Mouse (Mus musculus): ENCODE data around the gene Lsg1. TPM values are rescaled to one million over a fixed set of nuclear protein-coding genes. Genes with fewer than 3 reads are reported as not detected.
A peak's percentile ranks its signal among the peaks of the same experiment; 100 is the strongest.

The Lsg1 gene
- polyA plus RNA-seq, 1 experiment from 2014 or later: 87.0 TPM

DNA sequence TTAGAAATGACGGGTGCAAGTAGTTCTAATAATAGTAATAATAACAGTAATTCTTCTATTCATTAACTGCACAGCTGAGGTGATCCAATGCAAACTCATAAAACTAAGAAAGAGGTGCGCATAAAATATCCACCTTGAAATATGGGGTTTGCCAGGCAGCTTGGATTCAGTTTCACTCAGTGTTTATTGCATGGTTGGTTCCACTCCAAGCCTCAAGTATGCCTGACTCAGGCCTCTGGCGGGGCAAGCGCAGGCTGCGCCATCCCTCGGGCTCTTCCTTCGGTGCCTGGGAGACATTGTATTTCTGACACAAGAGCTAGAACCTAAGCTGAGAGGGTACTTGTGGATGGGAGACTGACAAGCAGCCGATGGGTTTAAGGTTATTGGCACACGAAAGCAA lies 68.8 kb downstream of the Lsg1 start:
- 85% methylated on average over 9 of the region's 9 CpGs for WGBS

DNA sequence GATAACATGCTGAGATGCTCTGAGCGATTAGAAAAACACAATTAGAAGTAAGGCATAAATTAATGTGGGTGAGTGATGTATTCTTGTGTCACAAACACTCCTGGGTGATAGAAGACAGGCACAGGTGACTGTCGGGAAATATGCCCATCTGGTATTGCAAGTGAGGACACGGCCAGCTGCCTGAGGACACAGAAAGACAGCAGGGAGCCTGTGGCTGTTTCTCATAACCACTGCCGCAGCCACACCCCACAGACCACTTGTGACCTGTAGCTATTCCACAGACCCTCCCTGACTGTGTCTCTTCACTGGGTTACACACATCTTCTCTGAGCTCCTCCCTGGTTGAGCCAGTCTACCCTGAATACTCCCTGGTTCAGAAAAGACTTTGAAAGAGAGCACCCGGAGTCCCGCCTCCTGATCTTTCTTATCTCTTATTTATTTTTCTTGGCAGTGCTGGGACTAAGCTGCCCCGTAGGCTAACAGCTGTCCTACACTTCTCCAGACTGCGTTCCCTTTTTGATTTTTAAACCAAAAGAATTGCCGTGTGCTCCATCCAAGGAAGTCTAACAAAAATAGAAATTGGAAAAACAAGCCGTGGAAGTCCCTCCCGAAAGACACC lies 69.6 kb downstream of the Lsg1 start:
- H3K9ac ChIP-seq (replicated peaks; ENCODE audit: low read length): no peak overlapping the region
- H3K4me3 ChIP-seq (ENCODE audit: low read depth, low read length): no peak overlapping the region
- DNase-seq (ENCODE audit: low spot score): no peak
- no peak for ATAC-seq (replicated peaks; ENCODE audit: insufficient number of reproducible peaks, low FRiP score, low TSS enrichment, low read depth)
- 62% methylated on average over 11 of the region's 11 CpGs for WGBS
- H3K4me2 ChIP-seq (ENCODE audit: low read depth, low read length): no peak overlapping the region
- no peaks in the 10 kb centered on the region for H3K36me3 ChIP-seq (replicated peaks; ENCODE audit: control insufficient read depth, insufficient read depth, low read depth, low read length)
- no peak overlapping the region for H3K27ac ChIP-seq (replicated peaks; ENCODE audit: low read depth, low read length)
- H3K9me3 ChIP-seq (replicated peaks; ENCODE audit: control insufficient read depth, low read length): no peaks in the 10 kb centered on the region
- no peaks in the 10 kb centered on the region for H3K4me1 ChIP-seq (ENCODE audit: control insufficient read depth, insufficient read depth, low read length)
- no peaks in the 10 kb centered on the region for H3K27me3 ChIP-seq (ENCODE audit: control insufficient read depth, insufficient read depth, low read length)

More for the DNA sequence above, 68.8 kb downstream of the Lsg1 start:
- H3K9ac ChIP-seq (replicated peaks; ENCODE audit: low read length): no peak overlapping the region
- no peaks in the 10 kb centered on the region for H3K9me3 ChIP-seq (replicated peaks; ENCODE audit: control insufficient read depth, low read length)
- H3K27me3 ChIP-seq (ENCODE audit: control insufficient read depth, insufficient read depth, low read length): no peaks in the 10 kb centered on the region
- no peak overlapping the region for H3K27ac ChIP-seq (replicated peaks; ENCODE audit: low read depth, low read length)
- no peaks in the 10 kb centered on the region for H3K4me1 ChIP-seq (ENCODE audit: control insufficient read depth, insufficient read depth, low read length)
- no peaks in the 10 kb centered on the region for H3K36me3 ChIP-seq (replicated peaks; ENCODE audit: control insufficient read depth, insufficient read depth, low read depth, low read length)
- ATAC-seq (replicated peaks; ENCODE audit: insufficient number of reproducible peaks, low FRiP score, low TSS enrichment, low read depth) (no peak), DNase-seq (ENCODE audit: low spot score) (no peak)
- H3K4me3 ChIP-seq (ENCODE audit: low read depth, low read length): no peak overlapping the region
- no peak overlapping the region for H3K4me2 ChIP-seq (ENCODE audit: low read depth, low read length)

DNA sequence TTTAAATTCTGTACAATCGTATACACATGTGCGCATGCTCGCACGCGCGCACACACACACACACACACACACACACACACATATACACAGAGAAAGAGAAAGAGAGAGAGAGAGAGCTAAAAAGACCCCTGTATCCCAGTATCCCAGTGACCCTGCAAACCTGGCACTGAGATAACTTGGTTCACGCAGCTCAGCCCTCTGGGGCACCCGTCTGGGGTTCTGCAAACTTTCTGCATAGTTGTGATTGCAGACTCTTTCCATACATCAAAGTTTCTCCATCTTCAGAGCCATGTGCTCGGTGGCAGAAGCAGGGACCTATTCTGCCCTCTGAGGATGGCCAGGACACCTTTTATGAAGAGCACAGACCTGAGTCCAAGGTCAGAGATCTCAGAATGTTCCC lies 70.4 kb downstream of the Lsg1 start:
- no peak for ATAC-seq (replicated peaks; ENCODE audit: insufficient number of reproducible peaks, low FRiP score, low TSS enrichment, low read depth)
- H3K4me2 ChIP-seq (ENCODE audit: low read depth, low read length): no peak overlapping the region
- DNase-seq (ENCODE audit: low spot score): no peak
- H3K4me1 ChIP-seq (ENCODE audit: control insufficient read depth, insufficient read depth, low read length): no peaks in the 10 kb centered on the region
- H3K27ac ChIP-seq (replicated peaks; ENCODE audit: low read depth, low read length): no peak overlapping the region
- H3K36me3 ChIP-seq (replicated peaks; ENCODE audit: control insufficient read depth, insufficient read depth, low read depth, low read length): no peaks in the 10 kb centered on the region
- no peaks in the 10 kb centered on the region for H3K9me3 ChIP-seq (replicated peaks; ENCODE audit: control insufficient read depth, low read length)
- H3K4me3 ChIP-seq (ENCODE audit: low read depth, low read length): no peak overlapping the region
- no peak overlapping the region for H3K9ac ChIP-seq (replicated peaks; ENCODE audit: low read length)
- no peaks in the 10 kb centered on the region for H3K27me3 ChIP-seq (ENCODE audit: control insufficient read depth, insufficient read depth, low read length)
- WGBS: 92% methylated on average over 9 of the region's 9 CpGs

DNA sequence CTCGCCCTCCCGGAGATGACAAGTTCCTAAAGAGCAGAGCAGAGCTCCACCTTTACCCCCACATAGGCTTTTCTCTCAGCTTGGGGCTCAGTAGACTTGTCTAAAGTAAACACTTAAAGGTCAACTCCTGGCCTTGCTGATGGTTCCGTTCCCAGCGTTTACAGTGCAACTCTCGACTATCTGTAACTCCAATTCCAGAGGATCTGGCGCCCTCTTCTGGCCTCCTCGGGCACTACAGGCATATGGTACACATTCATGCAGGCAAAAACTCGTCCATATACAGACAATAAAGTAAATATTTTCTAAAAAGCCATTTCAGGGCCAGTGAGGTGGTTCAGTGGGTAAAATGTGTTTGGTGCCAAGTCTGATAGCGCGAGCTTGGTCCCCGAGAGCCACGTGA lies 72.0 kb downstream of the Lsg1 start:
- Histone ChIP-seq H3K9ac (replicated peaks; ENCODE audit: low read length) (no peak overlapping the region), H3K4me1 (ENCODE audit: control insufficient read depth, insufficient read depth, low read length) (no peaks in the 10 kb centered on the region), H3K36me3 (replicated peaks; ENCODE audit: control insufficient read depth, insufficient read depth, low read depth, low read length) (no peaks in the 10 kb centered on the region), H3K4me2 (ENCODE audit: low read depth, low read length) (no peak overlapping the region), H3K27ac (replicated peaks; ENCODE audit: low read depth, low read length) (no peak overlapping the region), H3K27me3 (ENCODE audit: control insufficient read depth, insufficient read depth, low read length) (no peaks in the 10 kb centered on the region), H3K9me3 (replicated peaks; ENCODE audit: control insufficient read depth, low read length) (no peaks in the 10 kb centered on the region), H3K4me3 (ENCODE audit: low read depth, low read length) (no peak overlapping the region)
- ATAC-seq (replicated peaks; ENCODE audit: insufficient number of reproducible peaks, low FRiP score, low TSS enrichment, low read depth) (no peak), DNase-seq (ENCODE audit: low spot score) (no peak)
- WGBS: 62% methylated on average over 12 of the region's 12 CpGs

DNA sequence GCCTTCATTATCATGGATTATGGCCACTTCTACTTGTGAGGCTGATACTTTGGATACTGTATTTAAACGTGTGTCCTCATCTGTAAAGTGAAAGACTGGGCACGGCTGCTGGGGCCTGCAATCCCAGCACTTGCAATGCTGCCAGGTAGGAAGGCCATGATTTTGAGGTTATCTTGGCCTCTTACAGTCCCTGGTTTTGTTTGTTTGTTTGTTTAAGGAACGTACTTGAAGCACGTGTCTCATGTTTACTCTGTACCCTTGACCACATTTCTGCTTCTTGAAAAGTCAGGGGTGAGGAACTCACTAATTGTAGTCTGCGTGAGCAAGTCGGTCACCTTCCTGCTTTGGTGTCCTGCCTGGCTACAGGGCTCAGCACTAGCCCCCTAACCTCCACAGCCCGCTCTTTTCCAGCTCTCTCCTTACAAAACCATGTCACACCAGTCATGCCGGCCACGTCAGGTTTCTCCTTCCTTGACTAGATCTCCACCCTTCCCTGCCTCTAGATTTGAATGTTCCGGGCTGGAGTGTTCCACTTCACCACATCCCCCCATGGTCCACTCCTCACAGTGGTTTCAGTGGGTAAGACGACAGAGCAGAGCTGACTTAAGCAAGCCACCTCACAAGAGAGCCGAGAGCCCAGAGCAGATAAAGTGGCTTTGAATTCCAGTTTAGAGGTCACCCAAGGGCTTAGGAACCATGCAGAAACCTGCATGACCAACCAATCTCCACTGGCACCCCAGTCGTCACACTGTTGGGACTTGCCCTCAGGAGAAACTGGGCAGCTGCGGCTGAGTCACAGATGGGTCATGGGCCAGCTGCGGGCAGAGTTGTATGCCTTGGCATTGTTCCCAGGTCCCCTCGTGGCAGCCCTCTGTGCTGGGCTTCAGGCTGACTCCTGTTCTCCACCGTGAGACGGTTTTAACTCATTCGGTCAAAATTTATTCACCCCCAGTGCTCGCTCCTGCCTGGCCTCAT lies 74.1 kb downstream of the Lsg1 start:
- no peak overlapping the region for H3K9ac ChIP-seq (replicated peaks; ENCODE audit: low read length)
- H3K9me3 ChIP-seq (replicated peaks; ENCODE audit: control insufficient read depth, low read length): no peaks in the 10 kb centered on the region
- H3K4me2 ChIP-seq (ENCODE audit: low read depth, low read length): no peak overlapping the region
- H3K27me3 ChIP-seq (ENCODE audit: control insufficient read depth, insufficient read depth, low read length): no peaks in the 10 kb centered on the region
- H3K4me1 ChIP-seq (ENCODE audit: control insufficient read depth, insufficient read depth, low read length): no peaks in the 10 kb centered on the region
- no peaks in the 10 kb centered on the region for H3K36me3 ChIP-seq (replicated peaks; ENCODE audit: control insufficient read depth, insufficient read depth, low read depth, low read length)
- ATAC-seq (replicated peaks; ENCODE audit: insufficient number of reproducible peaks, low FRiP score, low TSS enrichment, low read depth): no peak
- 79% methylated on average over 20 of the region's 20 CpGs for WGBS
- no peak overlapping the region for H3K27ac ChIP-seq (replicated peaks; ENCODE audit: low read depth, low read length)
- no peak overlapping the region for H3K4me3 ChIP-seq (ENCODE audit: low read depth, low read length)
- no peak for DNase-seq (ENCODE audit: low spot score)

DNA sequence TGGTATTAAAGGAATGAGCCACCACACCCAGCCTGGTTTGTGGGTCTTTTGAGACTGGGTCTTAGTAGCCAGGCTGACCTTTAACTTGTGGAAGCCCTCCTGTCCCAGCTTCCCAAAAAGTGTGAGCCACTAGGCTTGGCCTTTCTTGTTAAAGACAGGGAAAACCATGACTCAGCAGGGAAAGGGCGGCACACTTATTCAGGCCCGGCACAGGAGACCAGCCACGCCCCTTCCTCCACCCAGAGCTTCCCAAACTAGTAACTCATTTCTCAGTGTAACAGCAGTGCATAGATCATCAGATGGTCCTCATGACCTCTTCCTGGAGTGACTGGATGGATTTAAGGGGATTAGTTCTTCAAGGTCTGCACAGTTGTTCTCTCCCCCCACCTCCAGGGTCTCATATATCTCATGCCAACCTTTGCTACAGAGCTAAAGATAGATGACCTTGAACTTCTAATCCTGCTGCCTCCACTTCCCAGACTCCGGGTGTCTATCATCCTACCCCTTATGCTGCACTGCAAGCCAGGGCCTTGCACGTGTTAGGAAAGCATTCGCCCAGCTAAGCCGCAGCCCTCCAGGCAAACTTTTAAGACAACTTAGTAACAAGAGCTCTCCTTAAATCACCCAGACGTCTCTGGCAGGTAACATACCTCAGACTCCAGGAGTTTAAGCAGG lies 74.9 kb downstream of the Lsg1 start:
- Histone ChIP-seq H3K27me3 (ENCODE audit: control insufficient read depth, insufficient read depth, low read length) (no peaks in the 10 kb centered on the region), H3K4me2 (ENCODE audit: low read depth, low read length) (no peak overlapping the region), H3K36me3 (replicated peaks; ENCODE audit: control insufficient read depth, insufficient read depth, low read depth, low read length) (no peaks in the 10 kb centered on the region), H3K9ac (replicated peaks; ENCODE audit: low read length) (no peak overlapping the region), H3K4me1 (ENCODE audit: control insufficient read depth, insufficient read depth, low read length) (no peaks in the 10 kb centered on the region), H3K9me3 (replicated peaks; ENCODE audit: control insufficient read depth, low read length) (no peaks in the 10 kb centered on the region), H3K27ac (replicated peaks; ENCODE audit: low read depth, low read length) (no peak overlapping the region), H3K4me3 (ENCODE audit: low read depth, low read length) (no peak overlapping the region)
- WGBS: 50% methylated on average over 8 of the region's 8 CpGs
- DNase-seq (ENCODE audit: low spot score) (peak; percentile 45), ATAC-seq (replicated peaks; ENCODE audit: insufficient number of reproducible peaks, low FRiP score, low TSS enrichment, low read depth) (no peak)

DNA sequence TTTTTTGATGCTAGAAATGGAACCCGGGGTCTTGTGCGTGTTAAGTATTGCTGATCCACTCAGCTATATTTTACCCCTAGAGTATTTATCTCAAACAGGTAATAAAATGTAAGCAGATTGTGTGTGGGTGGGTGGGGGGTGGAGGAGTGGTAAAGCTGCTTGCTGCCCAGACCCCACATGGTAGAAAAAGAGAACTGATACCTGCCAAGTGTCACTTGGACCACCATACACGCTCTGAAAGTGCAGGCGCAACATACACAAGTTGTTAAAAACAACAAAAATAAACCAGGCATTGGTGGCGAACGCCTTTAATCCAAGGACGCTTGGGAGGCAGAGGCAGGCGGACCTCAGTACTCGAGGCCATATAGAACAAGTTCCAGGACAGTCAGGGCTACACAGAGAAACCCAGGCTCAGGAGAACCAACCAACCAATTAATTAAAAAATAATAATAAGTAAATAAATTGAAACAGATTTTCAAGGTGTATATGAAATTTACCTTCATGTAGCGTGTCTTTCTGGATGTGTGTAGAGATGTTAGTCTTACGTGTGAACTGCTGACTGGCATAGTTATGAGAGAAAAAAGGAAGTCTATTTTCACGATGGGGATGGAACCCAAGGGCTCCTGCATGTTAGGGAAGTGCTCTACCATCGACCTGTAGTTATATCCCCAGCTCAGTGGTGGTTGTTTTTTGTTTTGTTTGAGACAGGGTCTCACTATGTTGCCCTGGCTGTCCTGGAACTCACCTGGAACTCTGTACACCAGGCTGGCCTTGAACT lies 75.6 kb downstream of the Lsg1 start:
- Histone ChIP-seq H3K4me2 (ENCODE audit: low read depth, low read length) (no peak overlapping the region), H3K9ac (replicated peaks; ENCODE audit: low read length) (no peak overlapping the region), H3K36me3 (replicated peaks; ENCODE audit: control insufficient read depth, insufficient read depth, low read depth, low read length) (no peaks in the 10 kb centered on the region), H3K9me3 (replicated peaks; ENCODE audit: control insufficient read depth, low read length) (no peaks in the 10 kb centered on the region), H3K4me3 (ENCODE audit: low read depth, low read length) (peak overlapping the region; percentile 57; the same call in 1 of the 2 replicates), H3K4me1 (ENCODE audit: control insufficient read depth, insufficient read depth, low read length) (no peaks in the 10 kb centered on the region), H3K27ac (replicated peaks; ENCODE audit: low read depth, low read length) (no peak overlapping the region), H3K27me3 (ENCODE audit: control insufficient read depth, insufficient read depth, low read length) (no peaks in the 10 kb centered on the region)
- DNase-seq (ENCODE audit: low spot score) (no peak), ATAC-seq (replicated peaks; ENCODE audit: insufficient number of reproducible peaks, low FRiP score, low TSS enrichment, low read depth) (no peak)
- WGBS: 84% methylated on average over 13 of the region's 13 CpGs

Data from embryonic facial prominence, embryonic 11.5 days (tissue).